Mouse (Mus musculus) limb, embryonic 13.5 days (tissue): ENCODE measurements at regions not wholly inside any gene's neighbourhood (a gene's known extent, or its start where the extent isn't known, plus 50 kb on each side); places are given as distances from the start of the nearest gene placed in this dataset.
"Not testable (repeated sequence)": the region's sequence is repeated elsewhere in the genome, so short reads cannot be mapped to it uniquely, and the experiment has no call there.

Source experiments
- ATAC-seq: fragments of 200-750 bp; cut with Nextera tagmentation; 2 replicates; pipeline ENCODE4 v1.8.0; 2017; ENCODE audit warnings: low read depth, moderate number of reproducible peaks, moderate TSS enrichment; ENCODE audit not compliant: low FRiP score
- H3K27ac ChIP-seq: fragments of 300-500 bp; sonication (generic); 2 replicates; pipeline ENCODE4 v1.5.1; 2015; ENCODE audit warnings: inconsistent platforms, mild to moderate bottlenecking, moderate library complexity
- H3K27me3 ChIP-seq: fragments of 300-500 bp; sonication (generic); 2 replicates; pipeline ENCODE4 v1.6.1; 2015; ENCODE audit warnings: mild to moderate bottlenecking, inconsistent platforms
- H3K36me3 ChIP-seq: fragments of 300-500 bp; sonication (generic); 2 replicates; pipeline ENCODE4 v1.6.1; 2015; ENCODE audit warnings: inconsistent platforms, mild to moderate bottlenecking, moderate library complexity
- H3K4me1 ChIP-seq: fragments of 300-500 bp; sonication (generic); 2 replicates; pipeline ENCODE4 v1.6.1; 2015; ENCODE audit warnings: inconsistent platforms
- H3K4me2 ChIP-seq: fragments of 300-500 bp; sonication (generic); replicated peaks from 2 replicates; pipeline ENCODE4 v1.6.1; 2015; ENCODE audit warnings: inconsistent platforms, mild to moderate bottlenecking, moderate library complexity
- H3K4me3 ChIP-seq: fragments of 300-500 bp; sonication (generic); 2 replicates; pipeline ENCODE4 v1.5.1; 2015; ENCODE audit warnings: moderate library complexity, mild to moderate bottlenecking, inconsistent platforms
- H3K9ac ChIP-seq: fragments of 300-500 bp; sonication (generic); 2 replicates; pipeline ENCODE4 v1.6.1; 2015; ENCODE audit warnings: mild to moderate bottlenecking, inconsistent platforms
- H3K9me3 ChIP-seq: fragments of 300-500 bp; sonication (generic); 2 replicates; pipeline ENCODE4 v1.6.1; 2016; ENCODE audit warnings: inconsistent platforms
- WGBS: fragments of 180-500 bp; shearing (Covaris S2); methylation state at CpG from one replicate; pipeline ENCODE4 v1.1.7; 2015; 5-methylcytosine and 5-hydroxymethylcytosine counted together

GRCm38 (mm10) chr12:69524337-69525035, 58.3 kb downstream of the Vcpkmt start:
- ATAC-seq = no peak
- no peak overlapping the region for H3K9ac ChIP-seq
- H3K27ac ChIP-seq = no peak overlapping the region
- H3K36me3 ChIP-seq = no peaks in the 10 kb centered on the region
- WGBS = 33% methylated on average over 12 of the region's 12 CpGs
- no peak overlapping the region for H3K4me2 ChIP-seq
- peaks cover 17% of the 10 kb centered on the region for H3K4me1 ChIP-seq
- no peaks in the 10 kb centered on the region for H3K9me3 ChIP-seq
- no peaks in the 10 kb centered on the region for H3K27me3 ChIP-seq
- H3K4me3 ChIP-seq = no peak overlapping the region

DNA sequence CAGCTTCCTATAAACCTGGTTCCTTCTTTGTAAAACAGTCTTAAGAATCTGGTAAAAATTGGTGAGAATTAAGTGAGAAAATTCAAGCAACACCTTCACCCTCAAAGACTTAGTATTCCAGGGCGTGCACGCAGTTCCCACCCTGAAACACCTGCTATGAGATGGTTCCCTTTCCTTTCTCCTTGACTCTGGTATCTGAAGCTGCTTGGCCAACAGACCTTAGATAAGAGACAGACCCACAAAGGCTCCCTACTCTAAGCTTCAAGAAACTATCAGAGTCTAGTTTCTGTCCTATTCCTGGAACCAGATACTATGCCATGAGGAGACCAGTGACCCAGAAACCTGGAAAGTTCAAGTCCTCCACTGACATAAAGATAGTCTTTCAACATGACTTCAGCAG, 63.0 kb downstream of the Vcpkmt start:
- ATAC-seq = no peak
- Histone ChIP-seq H3K27ac (no peak overlapping the region), H3K9me3 (no peaks in the 10 kb centered on the region), H3K4me1 (peaks cover 19% of the 10 kb centered on the region), H3K4me3 (no peak overlapping the region), H3K4me2 (no peak overlapping the region), H3K27me3 (no peaks in the 10 kb centered on the region), H3K9ac (no peak overlapping the region), H3K36me3 (no peaks in the 10 kb centered on the region)
- 98% methylated on average over 2 of the region's 2 CpGs for WGBS

GRCm38 (mm10) chr12:69519028-69519427, 63.8 kb downstream of the Vcpkmt start:
- Histone ChIP-seq H3K9ac (no peak overlapping the region), H3K4me2 (no peak overlapping the region), H3K9me3 (no peaks in the 10 kb centered on the region), H3K36me3 (no peaks in the 10 kb centered on the region), H3K4me1 (peaks cover 12% of the 10 kb centered on the region), H3K27ac (peak overlapping the region; percentile 15; the same call in 1 of the 2 replicates), H3K27me3 (no peaks in the 10 kb centered on the region), H3K4me3 (no peak overlapping the region)
- ATAC-seq = no peak
- WGBS = 66% methylated on average over 2 of the region's 2 CpGs

DNA sequence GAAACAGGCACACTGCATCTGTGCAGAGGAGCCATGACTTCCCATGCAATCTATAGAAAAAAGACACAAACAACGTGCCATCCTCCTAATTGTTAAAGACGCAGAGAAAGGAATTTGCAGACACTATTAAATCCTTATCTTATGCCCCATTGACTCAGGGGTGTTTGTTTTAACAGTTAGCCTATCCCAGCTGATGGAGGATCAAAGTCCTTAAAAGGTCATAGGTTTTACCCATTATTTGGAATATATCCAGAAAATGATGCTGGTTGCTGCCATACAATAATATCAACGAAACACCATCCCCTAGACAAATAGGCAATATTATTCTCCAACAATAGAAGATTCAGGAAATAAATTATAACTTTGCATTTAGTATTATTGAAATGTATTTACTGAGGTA, 65.2 kb downstream of the Vcpkmt start:
- H3K9me3 ChIP-seq = no peaks in the 10 kb centered on the region
- 66% methylated on average over 3 of the region's 3 CpGs for WGBS
- H3K4me2 ChIP-seq = no peak overlapping the region
- no peak overlapping the region for H3K4me3 ChIP-seq
- no peak for ATAC-seq
- H3K36me3 ChIP-seq = no peaks in the 10 kb centered on the region
- H3K27ac ChIP-seq = no peak overlapping the region
- no peak overlapping the region for H3K9ac ChIP-seq
- H3K27me3 ChIP-seq = no peaks in the 10 kb centered on the region
- 0 out of 2 replicates have a peak, but pooled peaks cover 10% of the 10 kb centered on the region for H3K4me1 ChIP-seq

- WGBS = 75% methylated on average over 10 of the region's 10 CpGs
- ATAC-seq = no peak
Measured at GRCm38 (mm10) chr12:69516314-69516916, 66.4 kb downstream of the Vcpkmt start.

GRCm38 (mm10) chr12:69515850-69516249, 67.0 kb downstream of the Vcpkmt start:
- H3K4me3 ChIP-seq = no peak overlapping the region
- H3K36me3 ChIP-seq = no peaks in the 10 kb centered on the region
- H3K4me2 ChIP-seq = no peak overlapping the region
- 0 out of 2 replicates have a peak, but pooled peaks cover 10% of the 10 kb centered on the region for H3K4me1 ChIP-seq
- H3K27me3 ChIP-seq = no peaks in the 10 kb centered on the region
- H3K9ac ChIP-seq = no peak overlapping the region
- no peak for ATAC-seq
- no peaks in the 10 kb centered on the region for H3K9me3 ChIP-seq
- H3K27ac ChIP-seq = no peak overlapping the region

More at GRCm38 (mm10) chr12:69516314-69516916, 66.4 kb downstream of the Vcpkmt start:
- no peak overlapping the region for H3K27ac ChIP-seq
- H3K4me2 ChIP-seq = no peak overlapping the region
- no peaks in the 10 kb centered on the region for H3K9me3 ChIP-seq
- H3K4me1 ChIP-seq = 0 out of 2 replicates have a peak, but pooled peaks cover 10% of the 10 kb centered on the region
- H3K9ac ChIP-seq = no peak overlapping the region
- H3K36me3 ChIP-seq = no peaks in the 10 kb centered on the region
- no peaks in the 10 kb centered on the region for H3K27me3 ChIP-seq
- H3K4me3 ChIP-seq = no peak overlapping the region

DNA sequence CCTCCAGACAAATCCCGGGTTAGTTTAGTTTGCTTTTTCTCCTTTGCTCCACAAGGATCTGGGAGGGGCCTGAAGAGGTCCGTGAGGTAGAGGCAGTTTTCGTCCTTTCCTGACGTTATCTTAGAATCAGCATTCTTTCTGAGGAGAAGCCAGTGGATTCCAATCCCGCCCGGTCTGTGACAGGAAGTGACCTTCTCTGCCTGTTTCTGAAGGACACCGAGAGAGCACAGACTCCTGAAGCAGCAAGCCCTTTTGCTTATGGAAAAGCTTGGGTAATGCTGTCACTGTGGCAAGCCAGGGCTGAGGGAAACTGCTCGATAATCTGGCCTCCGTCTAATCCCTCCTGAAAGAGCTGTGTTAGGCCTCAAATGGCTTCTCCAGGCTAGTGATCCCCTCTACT, 67.7 kb downstream of the Vcpkmt start:
- Histone ChIP-seq H3K9me3 (no peaks in the 10 kb centered on the region), H3K4me2 (no peak overlapping the region), H3K27me3 (no peaks in the 10 kb centered on the region), H3K4me3 (no peak overlapping the region), H3K36me3 (no peaks in the 10 kb centered on the region), H3K9ac (no peak overlapping the region), H3K27ac (0 out of 2 replicates have a peak overlapping the region, but pooled peaks have one; percentile 10), H3K4me1 (0 out of 2 replicates have a peak, but pooled peaks cover 10% of the 10 kb centered on the region)
- ATAC-seq = no peak
- 62% methylated on average over 9 of the region's 9 CpGs for WGBS

GRCm38 (mm10) chr12:69513166-69513565, 69.7 kb downstream of the Vcpkmt start:
- no peak overlapping the region for H3K9ac ChIP-seq
- ATAC-seq = no peak
- no peak overlapping the region for H3K4me2 ChIP-seq
- H3K9me3 ChIP-seq = no peaks in the 10 kb centered on the region
- no peaks in the 10 kb centered on the region for H3K36me3 ChIP-seq
- H3K27me3 ChIP-seq = no peaks in the 10 kb centered on the region
- no peak overlapping the region for H3K27ac ChIP-seq
- 0 out of 2 replicates have a peak, but pooled peaks cover 10% of the 10 kb centered on the region for H3K4me1 ChIP-seq
- no peak overlapping the region for H3K4me3 ChIP-seq
- WGBS = 67% methylated on average over 4 of the region's 4 CpGs

- Histone ChIP-seq H3K9ac (no peak overlapping the region), H3K36me3 (no peaks in the 10 kb centered on the region), H3K27ac (no peak overlapping the region), H3K4me1 (0 out of 2 replicates have a peak, but pooled peaks cover 10% of the 10 kb centered on the region), H3K4me2 (no peak overlapping the region), H3K4me3 (no peak overlapping the region), H3K27me3 (no peaks in the 10 kb centered on the region), H3K9me3 (no peaks in the 10 kb centered on the region)
- WGBS = 81% methylated on average over 4 of the region's 4 CpGs
- ATAC-seq = no peak
Measured at GRCm38 (mm10) chr12:69510736-69511135, 72.1 kb downstream of the Vcpkmt start.

DNA sequence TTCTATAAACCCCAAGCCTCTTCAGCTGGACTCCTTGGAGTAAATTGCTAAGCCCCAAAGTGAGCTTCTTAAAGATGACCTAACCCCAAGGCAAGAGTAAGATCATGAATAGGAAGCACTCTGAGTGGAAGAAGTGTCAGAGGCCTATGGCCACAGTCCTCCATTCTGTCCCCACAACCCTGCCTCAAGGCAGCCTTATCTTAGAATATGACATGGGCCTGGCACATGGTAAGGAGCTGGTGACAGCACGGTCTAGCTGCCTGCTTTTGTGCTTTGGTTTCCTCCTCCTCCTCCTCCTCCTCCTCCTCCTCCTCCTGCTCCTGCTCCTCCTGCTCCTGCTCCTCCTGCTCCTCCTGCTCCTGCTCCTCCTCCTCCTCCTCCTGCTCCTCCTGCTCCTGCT, 73.6 kb downstream of the Vcpkmt start:
- H3K36me3 ChIP-seq = not testable (repeated sequence)

GRCm38 (mm10) chr12:69507906-69508305, 74.9 kb downstream of the Vcpkmt start:
- H3K4me3 ChIP-seq = no peak overlapping the region
- no peak overlapping the region for H3K27ac ChIP-seq
- H3K4me1 ChIP-seq = peaks cover 2% of the 10 kb centered on the region
- no peak for ATAC-seq
- no peak overlapping the region for H3K9ac ChIP-seq
- H3K27me3 ChIP-seq = no peaks in the 10 kb centered on the region
- H3K4me2 ChIP-seq = no peak overlapping the region
- H3K36me3 ChIP-seq = no peaks in the 10 kb centered on the region
- WGBS = 79% methylated on average over 6 of the region's 6 CpGs
- no peaks in the 10 kb centered on the region for H3K9me3 ChIP-seq

More for the DNA sequence above, 73.6 kb downstream of the Vcpkmt start:
- not testable (repeated sequence) for ATAC-seq, H3K9ac ChIP-seq, H3K9me3 ChIP-seq, H3K4me2 ChIP-seq, H3K4me1 ChIP-seq, H3K27ac ChIP-seq, H3K27me3 ChIP-seq, H3K4me3 ChIP-seq
- 100% methylated on average over 1 of the region's 1 CpGs for WGBS

GRCm38 (mm10) chr12:69507333-69507732, 75.5 kb downstream of the Vcpkmt start:
- Histone ChIP-seq H3K27me3 (no peaks in the 10 kb centered on the region), H3K4me1 (peaks cover 8% of the 10 kb centered on the region), H3K4me3 (no peak overlapping the region), H3K9ac (no peak overlapping the region), H3K27ac (no peak overlapping the region), H3K4me2 (no peak overlapping the region), H3K36me3 (no peaks in the 10 kb centered on the region), H3K9me3 (no peaks in the 10 kb centered on the region)
- 71% methylated on average over 3 of the region's 3 CpGs for WGBS
- ATAC-seq = no peak
